Mouse (Mus musculus) embryo, embryonic 10.5 days (tissue): Measurements from ENCODE around the gene Lnx1.

Experiments
- DNase-seq: peaks from one replicate; pipeline ENCODE4 v3.0.0-alpha.2; 2015; ENCODE audit warnings: low spot score

The Lnx1 gene

DNA sequence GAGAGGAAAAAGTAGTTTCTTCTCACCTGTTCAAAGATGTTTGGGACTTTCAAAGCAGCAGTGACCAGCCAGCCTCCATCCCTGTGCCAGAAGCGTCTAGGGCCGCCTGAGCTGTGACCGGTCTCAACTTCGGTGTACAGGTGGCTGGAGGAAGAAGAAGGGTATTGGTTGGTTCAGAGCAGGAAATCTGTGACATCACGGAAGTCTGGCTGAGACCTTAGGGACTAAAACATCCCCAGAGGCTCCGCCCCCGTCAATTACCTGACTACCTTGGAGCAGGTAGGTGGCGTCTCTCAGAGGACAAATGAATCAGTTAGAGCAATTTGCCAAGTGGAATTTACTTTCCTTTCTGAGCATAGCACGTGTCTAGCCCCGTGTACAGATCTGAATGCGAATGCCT, at the start of gene Lnx1:
Lnx1 (minus strand) TSS at position 147 of the 400 bp plus-strand sequence.
- no peak for DNase-seq

DNA sequence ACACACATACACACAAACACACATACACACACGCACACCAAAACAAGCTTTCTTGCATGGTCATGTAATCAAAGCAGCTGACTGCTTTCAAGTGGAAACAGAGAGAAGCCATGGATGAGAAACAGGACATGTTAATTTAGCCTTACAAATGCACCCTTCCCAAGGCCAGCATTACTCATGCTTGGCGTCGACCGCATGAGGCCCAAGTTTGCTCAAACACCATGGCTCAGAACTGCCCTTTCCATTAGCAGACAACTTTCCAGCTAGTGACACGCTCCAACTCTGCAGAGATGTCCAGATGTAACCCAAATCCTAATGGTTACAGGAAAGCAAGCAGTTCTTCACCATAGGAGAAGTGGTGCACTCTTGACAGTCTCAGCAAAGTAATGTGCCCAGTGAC, 47.8 kb upstream of the Lnx1 start:
- DNase-seq: no peak

DNA sequence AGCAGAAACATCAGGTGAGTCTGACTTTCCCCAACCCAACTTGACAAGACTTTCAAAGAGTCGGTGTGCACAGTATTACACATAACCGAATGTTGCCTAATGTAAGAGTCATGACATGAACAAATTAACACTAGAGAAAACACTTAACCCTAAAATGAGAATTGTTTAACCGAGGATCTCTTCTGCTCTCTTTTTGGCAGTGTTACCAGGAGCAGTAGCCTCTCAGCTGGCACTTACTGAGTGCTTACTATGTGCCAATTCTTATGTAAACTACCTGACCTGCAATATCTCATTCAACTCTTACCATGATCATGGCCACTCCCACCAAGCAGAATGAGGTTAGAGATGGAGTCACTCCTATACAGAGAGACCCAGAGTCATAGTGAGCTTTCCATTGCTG, 44.8 kb upstream of the Lnx1 start:
- no peak for DNase-seq

DNA sequence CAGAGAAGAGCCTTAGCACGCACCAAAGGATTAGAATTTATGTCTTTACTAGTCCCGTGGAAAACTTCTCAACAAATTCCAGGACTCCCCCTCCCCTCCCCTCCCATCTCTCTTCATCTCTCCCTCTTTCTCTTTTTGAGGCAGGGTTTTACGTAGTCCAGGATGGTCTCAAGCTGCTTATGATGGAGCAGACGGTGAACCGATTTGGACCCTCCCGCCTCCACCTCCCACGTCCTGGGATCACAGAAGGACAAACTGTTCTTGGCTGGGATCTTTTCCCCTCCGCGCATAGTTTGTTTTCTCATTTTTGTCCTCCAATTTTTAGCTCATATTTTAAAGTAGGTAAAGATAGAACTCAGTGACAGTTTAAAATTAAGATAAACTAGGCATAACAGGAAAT, 38.2 kb upstream of the Lnx1 start:
- no peak for DNase-seq

DNA sequence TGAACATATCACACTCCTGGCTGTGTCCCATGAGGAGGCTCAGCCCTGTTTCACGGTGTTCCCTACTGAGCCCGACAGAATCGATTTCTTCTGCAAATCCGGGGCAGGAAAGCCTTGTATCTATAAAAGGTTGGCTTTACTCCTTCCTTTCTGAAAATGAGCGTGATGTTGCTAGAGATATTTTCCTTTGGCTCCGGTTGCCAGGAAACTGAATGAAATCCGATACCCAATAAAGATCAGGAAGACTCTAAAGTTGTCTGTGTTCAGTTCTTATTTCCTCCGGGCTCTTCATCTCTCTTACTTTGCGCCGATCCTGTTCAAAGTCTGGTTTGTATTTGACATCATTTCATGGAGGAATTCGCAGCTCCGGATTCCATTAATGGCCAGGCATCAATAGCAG, 36.7 kb upstream of the Lnx1 start:
- DNase-seq: peak; percentile 53

DNA sequence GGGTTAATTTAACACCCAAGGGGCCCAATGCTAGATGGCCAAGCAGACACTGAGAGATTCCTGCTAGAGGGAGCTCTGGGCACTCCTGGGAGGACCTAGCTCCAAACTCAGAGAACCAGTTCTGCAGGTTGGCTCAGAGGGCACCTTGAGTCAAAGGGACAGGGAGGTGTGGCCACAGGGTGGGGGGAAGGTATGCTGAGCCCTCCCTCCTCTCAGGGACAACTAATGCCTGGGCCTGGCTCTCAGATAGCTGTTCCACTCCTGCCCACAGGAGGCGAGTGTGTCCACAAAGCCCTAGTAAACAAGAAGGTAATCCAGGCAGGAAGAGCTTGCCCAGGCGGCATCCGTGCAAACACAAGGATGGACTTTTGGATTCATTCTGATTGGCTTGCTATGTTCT, 35.6 kb upstream of the Lnx1 start:
- no peak for DNase-seq

DNA sequence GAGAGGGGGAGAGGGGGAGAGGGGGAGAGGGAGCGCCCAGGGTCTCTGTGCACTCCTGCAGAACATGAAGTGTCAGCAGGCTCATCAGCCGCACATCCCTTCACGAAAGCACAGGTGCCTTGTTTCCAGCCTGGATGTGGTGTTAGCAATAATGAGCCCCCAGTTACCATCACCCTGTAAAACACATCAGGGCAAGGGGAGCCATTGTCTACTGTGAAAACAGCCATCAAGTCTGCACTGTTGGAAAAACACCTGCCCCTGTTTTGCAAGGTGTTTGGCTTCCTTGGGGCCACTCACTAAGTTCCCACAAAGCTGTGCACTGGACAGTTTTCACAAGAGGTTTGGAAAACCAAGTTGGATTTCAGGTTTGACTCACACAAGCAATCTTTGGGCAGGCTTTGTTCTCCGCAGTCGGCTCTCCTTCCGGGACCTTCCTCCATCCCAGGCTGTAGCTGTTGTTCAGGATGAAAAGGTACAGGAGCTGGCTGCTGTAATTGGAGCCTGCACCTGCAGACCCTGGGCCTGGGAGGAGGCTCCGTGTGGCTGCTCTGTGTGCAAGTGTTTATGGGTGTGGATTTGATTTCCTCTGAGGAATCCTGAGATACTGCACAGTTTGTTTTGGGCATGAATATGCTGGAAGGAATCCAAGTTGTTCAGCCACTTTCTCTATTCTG, 31.3 kb upstream of the Lnx1 start:
- no peak for DNase-seq

DNA sequence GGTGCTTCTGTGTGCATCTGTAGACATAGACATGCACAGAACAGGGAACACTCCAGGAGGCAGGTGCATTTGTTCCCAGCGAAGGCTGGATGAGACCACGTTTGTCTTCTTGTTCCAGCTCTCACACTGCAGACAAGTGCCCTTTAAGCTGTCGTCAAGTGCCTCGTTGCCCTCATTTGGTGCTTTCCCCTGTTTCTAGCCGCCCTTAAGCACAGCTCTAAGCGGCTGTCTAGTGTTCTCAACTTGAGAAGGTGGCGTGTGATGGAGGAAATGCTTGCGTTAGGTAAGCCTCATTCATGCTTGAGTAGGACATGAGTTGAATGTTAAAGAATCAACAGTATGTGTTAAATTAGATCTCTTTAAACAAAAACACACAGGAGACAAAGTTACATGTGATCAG, 29.9 kb upstream of the Lnx1 start:
- DNase-seq: no peak

DNA sequence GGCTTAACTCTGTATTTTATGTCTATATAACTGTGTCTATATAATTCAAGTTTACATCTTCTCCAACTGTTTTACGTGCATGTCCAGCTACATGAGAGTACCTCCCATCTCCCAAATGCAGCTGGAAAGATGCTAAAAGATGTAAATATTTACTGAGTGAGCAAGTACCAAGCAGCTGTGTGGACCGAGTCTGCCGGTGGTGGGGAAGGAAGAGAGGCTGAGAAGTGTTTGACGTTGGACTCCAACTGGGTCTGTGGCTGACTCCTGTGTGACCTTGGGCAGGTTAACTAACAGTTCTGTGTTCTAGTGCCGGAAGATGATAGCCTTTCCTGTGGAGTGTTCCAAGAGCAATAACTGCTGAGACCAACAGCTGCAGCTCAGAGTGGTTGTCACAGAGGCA, 27.9 kb upstream of the Lnx1 start:
- no peak for DNase-seq

DNA sequence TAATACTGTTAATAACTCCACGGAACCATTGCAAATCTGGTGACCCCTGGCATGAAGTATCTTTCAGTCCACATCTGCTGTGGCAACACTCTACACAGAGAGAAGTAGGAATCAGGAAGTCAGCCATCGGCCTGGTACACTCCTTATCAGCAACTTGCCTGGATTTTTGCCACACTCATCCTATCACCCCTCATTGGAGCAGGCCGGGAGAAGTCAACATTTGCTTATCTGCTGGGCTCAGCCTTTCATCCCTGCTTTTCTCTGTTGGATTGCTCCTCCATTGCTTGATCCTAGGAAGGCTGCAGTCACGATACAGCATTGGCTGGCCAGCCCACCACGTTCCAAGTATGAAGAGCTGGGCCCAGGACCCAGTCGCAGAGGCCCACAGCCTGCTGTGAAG, 26.9 kb upstream of the Lnx1 start:
- no peak for DNase-seq

DNA sequence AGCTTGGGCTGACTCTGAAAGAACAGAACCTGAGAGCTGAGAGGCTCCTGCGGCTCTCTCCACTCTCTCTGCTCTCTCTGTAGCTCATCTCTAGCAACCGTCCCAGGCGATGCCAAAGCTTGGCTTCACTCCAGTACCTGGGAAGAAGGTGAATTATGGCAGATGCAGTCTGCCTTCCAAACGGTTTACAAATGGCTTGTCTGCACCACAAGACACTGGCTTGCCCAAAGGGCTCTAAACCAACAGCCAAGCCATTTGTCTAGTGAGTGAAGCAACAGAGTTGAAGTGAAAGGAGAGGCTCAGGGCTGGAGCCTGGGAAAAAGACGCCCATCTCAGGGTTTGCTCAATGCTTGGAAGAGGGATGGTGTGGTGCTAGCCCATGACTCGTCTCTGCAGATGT, 25.5 kb upstream of the Lnx1 start:
- DNase-seq: no peak

DNA sequence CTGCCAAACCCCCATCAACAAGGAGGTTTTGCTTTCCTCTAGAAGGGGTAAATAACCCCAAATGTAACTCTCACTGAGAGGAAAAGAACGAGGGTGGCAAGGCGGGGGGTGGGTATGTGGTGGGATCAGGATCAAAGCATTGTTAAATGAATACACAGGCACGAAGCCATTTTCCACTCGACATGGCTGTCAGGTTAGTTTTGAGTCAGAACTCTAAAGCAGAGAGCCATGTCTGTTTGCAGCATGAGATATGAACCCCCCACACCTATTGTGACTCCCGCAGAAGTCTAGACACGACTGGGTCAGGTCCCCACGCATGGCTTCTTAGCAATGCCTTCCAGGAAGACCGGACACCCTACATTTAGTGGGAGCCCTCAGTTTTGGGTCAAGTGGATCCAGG, 24.6 kb upstream of the Lnx1 start:
- DNase-seq: no peak

DNA sequence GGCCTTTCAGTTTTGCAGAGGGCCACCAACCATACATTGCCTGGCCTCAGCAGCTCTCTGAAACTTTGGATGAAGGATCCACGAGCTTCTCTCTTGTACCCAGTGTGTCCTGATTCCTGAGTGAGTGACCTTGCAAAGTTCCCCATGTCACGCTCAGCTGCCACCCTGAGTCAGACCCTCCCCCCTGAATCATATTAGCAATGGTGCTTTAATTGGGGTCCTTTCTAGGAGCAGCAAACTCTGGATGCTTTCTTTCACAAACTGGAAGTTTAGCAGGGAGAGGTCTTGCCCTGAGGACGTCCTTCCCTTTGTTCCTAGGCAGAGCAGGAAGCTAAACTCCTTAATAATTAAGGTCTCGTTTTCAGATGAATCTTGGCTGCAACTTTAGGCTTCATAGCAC, 22.8 kb upstream of the Lnx1 start:
- no peak for DNase-seq

DNA sequence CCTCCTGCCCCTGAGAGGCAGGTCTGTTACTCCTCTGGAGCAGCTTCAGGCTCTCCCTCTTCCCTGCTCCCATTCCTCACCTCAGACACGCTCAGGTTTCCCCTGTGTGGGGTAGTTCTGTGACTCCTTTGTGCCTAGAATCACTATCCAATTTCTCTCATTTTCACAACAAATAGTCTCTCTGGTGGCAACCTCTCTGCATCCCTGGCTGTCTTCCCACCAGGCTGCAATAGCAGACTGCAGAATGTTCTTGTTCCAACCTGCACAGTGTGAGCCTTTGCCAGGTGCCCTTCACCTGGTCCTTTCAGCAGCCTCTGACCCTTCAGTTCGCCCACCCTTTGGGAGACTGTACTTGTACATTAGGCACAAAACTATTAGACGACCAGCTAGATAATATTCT, 19.1 kb upstream of the Lnx1 start:
- DNase-seq: no peak

DNA sequence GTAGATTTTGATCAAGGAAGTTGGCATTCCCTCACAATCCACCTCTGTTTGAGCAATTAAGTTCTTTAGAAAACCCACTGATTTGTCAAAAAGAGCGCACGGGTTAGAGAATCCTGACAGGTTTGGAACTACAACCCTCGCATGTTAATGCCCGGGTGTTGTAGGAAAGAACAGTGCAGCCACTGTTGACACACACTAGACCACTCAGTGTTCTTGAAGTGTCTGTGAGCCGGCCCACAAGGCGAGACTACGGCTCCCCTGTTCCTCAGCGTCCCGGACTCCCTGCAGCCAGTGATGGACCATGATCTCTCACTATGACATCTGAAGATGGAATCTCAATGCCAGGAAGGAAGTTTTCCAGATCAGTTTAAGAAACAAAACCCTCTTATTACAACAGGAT, 17.9 kb upstream of the Lnx1 start:
- DNase-seq: no peak

DNA sequence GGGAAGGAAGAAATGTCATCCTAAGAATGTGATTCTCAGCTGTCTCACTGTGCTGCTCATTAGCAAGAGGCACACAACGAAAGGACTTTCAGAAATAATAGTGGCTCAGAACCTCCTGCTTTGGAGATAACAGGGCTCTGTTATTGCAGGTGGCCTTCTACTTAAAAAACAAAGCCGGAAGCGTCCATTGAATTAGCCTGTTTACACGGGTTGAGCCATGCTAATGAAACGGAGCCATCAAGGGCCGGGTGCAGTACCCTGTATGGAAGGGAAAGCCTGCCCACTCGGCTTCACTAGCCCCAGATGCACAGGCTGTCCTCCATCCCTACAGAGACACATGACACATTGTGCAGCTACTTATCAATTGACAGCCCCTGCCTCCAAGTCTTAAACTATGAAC, 13.5 kb upstream of the Lnx1 start:
- no peak for DNase-seq

DNA sequence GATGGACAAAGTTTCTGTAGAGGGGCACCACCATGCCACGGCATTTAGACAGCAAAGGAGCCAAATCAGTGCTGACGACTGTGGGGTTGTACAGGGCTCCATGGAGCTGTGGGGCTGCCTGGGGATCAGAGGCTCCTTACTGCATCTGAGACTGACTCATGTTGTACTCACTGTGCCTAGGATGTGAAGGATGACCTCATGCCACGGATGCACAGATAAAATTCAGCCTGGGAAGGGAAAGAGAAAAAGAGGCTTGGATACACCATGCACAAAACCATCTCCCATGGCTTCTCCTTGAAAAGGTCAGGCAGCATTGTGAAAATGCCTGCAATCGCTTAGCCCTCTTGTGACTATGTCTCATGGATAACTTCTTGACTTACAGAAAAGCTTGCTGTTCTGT, 10.1 kb upstream of the Lnx1 start:
- no peak for DNase-seq

DNA sequence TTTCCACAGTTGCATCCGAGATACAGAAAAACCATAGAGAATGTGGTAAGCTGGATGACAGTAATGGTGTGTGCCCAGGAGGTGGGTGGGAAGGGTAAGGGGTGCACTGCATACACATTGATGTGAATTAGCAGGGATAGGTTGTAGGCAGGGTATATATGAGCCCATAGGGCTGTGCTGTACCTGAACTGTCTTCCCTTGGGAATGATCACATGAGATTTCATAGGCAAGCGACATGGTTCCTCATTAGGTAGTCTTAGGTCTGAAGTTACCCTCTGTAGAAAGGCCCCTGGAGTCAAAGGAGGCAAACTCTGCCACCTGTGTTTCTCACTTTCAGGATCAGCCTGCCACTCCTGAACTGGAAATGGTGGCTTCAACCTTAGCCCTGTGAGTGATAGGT, 9.3 kb upstream of the Lnx1 start:
- no peak for DNase-seq

DNA sequence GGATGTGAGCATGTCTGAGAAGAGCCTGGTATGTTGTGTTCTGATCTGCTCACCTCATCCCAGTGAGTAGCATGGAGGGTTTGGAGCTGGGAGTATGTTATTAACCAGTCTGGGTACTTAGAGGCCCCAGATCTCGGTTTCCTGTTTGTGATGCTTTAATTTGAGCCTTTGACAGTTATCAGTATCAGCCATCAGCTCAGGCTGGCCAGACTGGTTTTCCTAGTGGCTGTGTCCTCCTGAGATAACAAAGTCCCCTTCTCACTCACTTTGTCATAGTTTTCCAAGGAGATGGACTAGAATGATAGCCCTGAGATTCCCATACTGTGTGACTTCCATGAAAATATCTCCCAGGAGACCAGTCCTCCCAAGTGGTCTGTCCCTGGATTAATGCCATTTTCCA, 8.3 kb upstream of the Lnx1 start:
- no peak for DNase-seq

DNA sequence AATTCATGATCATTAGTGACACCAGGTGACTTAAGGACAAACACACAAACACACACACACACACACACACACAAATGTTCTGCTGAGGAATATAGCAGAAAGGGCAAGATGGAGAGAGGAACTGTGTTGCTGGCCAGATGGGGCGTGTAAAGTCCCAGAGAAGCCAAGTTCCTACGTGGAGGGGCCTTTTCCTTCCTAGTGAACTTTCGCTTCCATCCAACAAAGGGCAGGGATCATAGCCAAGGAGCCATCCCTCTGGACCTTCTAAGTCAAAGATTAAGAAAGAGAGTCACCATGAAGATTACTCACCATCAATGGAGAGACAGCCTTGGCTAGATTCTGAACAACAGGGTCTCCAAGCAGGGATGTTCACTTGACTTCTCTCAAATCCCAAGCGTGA, 7.5 kb upstream of the Lnx1 start:
- DNase-seq: no peak

DNA sequence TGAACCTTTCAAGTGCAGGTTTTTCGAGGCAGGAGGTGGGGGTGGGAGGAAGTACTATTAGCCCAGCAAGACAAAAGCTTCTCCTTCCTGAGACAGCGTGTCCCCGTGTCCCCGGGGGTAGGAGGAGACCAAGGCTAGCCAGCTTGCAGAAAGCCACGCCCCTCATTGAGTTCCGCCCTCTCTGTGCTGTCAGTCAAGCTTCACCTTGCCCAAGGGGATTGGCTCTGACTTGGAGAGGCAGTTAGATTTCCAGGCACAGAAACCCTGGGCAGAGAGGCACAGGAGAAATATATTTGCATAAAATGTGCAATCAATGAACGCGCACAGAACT, 1.7 kb upstream of the Lnx1 start:
- DNase-seq: peak; percentile 96

DNA sequence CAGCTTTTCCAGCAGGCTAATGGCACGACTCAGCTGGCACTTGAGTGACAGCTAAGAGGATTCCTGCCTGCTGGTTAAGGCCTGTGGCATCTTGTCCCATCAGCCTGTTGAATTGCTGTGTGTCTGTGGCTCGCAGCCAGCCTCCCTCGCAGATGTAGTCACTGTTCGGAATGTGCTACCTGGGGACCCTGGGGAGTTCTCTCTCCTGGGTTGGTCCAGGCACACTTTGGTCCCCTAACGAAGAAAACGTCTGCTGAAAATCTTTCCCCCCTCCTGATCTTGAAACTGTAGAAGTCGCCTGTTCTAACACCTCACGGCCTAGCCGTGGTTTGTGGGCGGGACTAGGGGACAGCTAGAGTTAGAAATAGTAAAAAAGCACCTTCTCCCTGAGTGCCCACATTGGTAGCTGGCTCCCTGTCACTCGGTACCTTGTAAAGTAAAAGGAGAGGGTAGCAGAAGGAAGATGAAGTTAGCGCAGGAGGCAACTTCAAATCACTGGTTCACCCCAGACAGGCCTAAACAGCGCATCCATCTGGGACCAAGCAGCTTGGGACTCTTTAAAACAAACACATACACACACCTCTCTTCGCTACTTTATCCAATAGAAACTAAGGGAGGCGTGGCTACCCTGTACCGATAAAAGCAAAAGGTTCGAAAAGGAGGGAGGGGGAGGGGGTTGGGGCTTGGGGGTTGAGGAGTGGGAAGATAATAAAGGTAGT, 1.2 kb upstream of the Lnx1 start:
- DNase-seq: peak; percentile 34

DNA sequence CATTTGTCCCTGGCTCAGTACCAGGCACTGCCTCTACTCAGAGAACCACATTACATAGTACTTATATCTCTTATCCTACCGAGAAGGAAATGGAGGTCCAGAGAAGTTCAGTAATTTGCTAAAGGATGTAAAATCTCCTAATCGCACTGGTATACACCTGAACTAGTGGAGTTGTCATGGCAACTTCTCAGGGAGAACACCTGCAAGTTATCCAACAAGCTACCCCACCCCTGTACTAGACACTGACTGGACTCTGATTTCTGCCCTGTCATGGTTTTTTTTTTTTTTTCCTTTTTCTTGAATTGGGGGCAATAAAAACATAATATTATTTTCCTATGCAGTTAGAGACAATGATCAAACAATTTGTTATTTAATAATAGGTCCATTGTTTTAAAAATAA, 1.8 kb downstream of the Lnx1 start:
- no peak for DNase-seq

DNA sequence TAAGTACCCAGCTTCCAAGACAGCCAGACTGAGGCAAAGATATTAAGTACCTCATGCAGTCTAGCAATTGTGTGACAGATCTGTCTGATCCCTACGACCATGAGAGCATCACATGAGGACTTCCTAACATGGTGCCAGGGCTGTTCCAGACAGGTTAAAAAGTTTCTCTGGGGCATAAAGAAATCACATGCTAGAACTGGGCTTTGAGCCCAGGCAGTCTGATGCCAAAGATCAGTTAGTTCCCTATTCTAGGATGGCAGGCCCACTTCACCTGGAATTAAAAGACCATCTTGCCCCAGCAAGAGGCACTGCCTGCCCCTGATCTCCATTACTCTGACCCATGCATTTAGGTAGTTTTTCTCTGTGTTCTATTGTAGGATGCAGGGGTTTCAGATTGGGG, 3.0 kb downstream of the Lnx1 start:
- no peak for DNase-seq
